Mouse (Mus musculus): ENCODE results near the gene Kcmf1. TPM values are rescaled to one million over a fixed set of nuclear protein-coding genes. Genes with fewer than 3 reads are reported as not detected.
A peak's percentile ranks its signal among the peaks of the same experiment; 100 is the strongest.
"Not testable (repeated sequence)": the region's sequence is repeated elsewhere in the genome, so short reads cannot be mapped to it uniquely, and the experiment has no call there.

The Kcmf1 gene
- polyA plus RNA-seq, 1 experiment, result 108 TPM

DNA sequence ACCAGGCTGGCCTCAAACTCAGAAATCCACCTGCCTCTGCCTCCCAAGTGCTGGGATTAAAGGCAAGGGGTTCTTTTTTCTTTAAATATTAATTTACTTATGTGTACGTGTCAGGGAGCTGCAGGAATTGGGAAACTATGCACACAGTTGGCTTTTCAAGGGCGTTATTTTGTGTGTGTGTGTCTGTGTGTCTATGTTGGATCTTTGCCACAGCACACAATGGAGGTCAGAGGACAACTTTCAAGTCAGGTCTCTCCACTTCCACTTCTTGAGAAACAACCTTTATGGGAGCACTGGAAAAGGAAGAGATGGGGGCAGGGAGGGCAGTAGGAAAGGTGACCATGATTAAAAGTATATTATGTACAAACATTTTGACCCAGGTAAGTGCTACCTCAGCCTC is 33.5 kb downstream of the Kcmf1 start:
- DNase-seq, result no peak
- TF ChIP-seq CTCF (IDR thresholded peaks at IDR 0.05; ENCODE audit: insufficient read depth, low read length) (no peak), POLR2A (IDR thresholded peaks at IDR 0.05; ENCODE audit: borderline replicate concordance, extremely low read depth, low read depth, low read length) (no peak)
- WGBS, result 32% methylated on average over 2 of the region's 2 CpGs
- Histone ChIP-seq H3K4me3 (replicated peaks; ENCODE audit: extremely low read depth, low read depth, low read length) (no peak overlapping the region), H3K4me1 (ENCODE audit: control insufficient read depth, insufficient read depth, low read length) (peaks cover 27% of the 10 kb centered on the region)

DNA sequence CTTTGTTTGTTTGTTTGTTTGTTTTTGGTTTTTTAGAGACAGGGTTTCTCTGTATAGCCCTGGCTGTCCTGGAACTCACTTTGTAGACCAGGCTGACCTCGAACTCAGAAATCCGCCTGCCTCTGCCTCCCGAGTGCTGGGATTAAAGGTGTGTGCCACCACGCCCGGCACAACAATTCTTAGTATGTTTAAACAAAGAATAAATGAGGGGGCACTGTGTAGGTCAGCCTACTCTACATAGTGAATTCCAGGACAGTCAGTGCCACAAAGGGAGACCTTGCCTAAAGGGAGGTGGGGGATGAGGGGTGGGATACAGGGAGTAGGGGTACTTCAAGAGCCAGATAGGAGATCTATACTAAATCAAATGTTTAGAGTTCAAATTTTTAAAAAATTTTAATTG is 37.1 kb downstream of the Kcmf1 start:
- H3K4me3 ChIP-seq (replicated peaks; ENCODE audit: extremely low read depth, low read depth, low read length); DNase-seq; H3K4me1 ChIP-seq (ENCODE audit: control insufficient read depth, insufficient read depth, low read length): not testable (repeated sequence)
- 86% methylated on average over 5 of the region's 5 CpGs for WGBS

DNA sequence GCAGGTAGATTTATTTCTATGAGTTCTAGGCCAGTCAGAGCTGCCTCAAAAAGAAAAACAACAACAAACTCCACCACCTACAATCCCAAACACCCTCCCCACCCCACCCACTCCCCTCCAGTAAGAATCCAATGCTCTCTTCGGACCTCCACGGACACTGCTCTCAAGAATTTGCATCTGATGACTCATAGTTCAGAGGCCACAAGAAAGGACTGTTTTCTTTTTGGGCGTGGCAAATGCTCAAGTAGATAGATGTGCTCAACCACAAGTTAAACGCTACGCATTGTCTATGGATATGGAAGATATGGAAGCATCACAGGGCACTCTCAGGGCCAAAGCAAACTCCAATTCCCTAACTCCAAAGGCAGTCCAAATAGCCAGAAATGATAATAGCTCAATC is 45.5 kb downstream of the Kcmf1 start:
- TF ChIP-seq CTCF (IDR thresholded peaks at IDR 0.05; ENCODE audit: insufficient read depth, low read length) (no peak), POLR2A (IDR thresholded peaks at IDR 0.05; ENCODE audit: borderline replicate concordance, extremely low read depth, low read depth, low read length) (no peak)
- H3K4me3 ChIP-seq (replicated peaks; ENCODE audit: extremely low read depth, low read depth, low read length), result no peak overlapping the region
- WGBS, result 55% methylated on average over 5 of the region's 5 CpGs
- no peaks in the 10 kb centered on the region; the same call in 1 of the 2 replicates for H3K4me1 ChIP-seq (ENCODE audit: control insufficient read depth, insufficient read depth, low read length)
- DNase-seq, result no peak

DNA sequence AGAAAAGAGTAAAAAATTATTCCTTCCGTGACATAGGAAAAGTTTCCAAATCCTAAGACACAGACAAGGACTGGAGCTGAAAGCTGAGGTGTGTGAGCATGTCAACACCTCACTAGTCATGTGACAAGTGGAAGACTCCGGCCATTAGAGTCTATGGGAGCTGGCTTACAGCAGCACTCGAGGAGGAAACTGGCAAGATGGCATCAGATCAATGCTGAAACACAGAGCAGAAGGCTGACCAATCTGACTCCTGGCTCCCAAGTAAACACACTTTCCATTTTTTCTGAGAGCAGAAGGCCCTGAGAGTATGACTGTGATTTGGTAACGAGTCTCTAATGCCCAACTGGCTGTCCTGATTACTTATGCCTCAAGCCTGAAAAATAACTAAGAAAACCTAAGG is 47.6 kb downstream of the Kcmf1 start:
- H3K4me1 ChIP-seq (ENCODE audit: control insufficient read depth, insufficient read depth, low read length), result no peaks in the 10 kb centered on the region; the same call in 1 of the 2 replicates
- 46% methylated on average over 4 of the region's 4 CpGs for whole genome bisulfite sequencing
- no peak for DNase-seq
- no peak overlapping the region for H3K4me3 ChIP-seq (replicated peaks; ENCODE audit: extremely low read depth, low read depth, low read length)
- TF ChIP-seq CTCF (IDR thresholded peaks at IDR 0.05; ENCODE audit: insufficient read depth, low read length) (no peak), POLR2A (IDR thresholded peaks at IDR 0.05; ENCODE audit: borderline replicate concordance, extremely low read depth, low read depth, low read length) (no peak)

DNA sequence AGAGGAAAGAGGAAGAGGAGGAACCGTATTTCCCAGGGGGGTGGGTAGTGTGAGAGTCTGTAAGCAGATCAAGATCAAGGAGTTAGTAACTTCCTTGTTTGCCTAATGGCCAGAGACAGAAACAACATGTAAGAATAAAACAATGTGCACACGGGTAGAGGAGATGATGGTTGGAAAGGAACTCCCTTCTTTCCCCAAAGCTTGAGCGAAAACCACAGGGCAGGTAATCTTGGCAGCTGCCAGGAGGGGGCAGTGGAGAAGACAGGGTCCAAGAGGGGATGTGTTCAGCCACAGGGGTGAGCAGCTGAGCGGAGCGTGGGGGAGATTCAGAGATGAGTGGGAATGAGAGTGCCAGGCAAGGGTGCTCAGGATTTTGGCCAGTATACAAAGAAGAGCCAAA is 48.1 kb downstream of the Kcmf1 start:
- Histone ChIP-seq H3K4me3 (replicated peaks; ENCODE audit: extremely low read depth, low read depth, low read length) (no peak overlapping the region), H3K4me1 (ENCODE audit: control insufficient read depth, insufficient read depth, low read length) (no peaks in the 10 kb centered on the region; the same call in 1 of the 2 replicates)
- DNase-seq, result peak; percentile 38
- TF ChIP-seq CTCF (IDR thresholded peaks at IDR 0.05; ENCODE audit: insufficient read depth, low read length) (peak; percentile 64), POLR2A (IDR thresholded peaks at IDR 0.05; ENCODE audit: borderline replicate concordance, extremely low read depth, low read depth, low read length) (no peak)
- 56% methylated on average over 5 of the region's 5 CpGs for WGBS

DNA sequence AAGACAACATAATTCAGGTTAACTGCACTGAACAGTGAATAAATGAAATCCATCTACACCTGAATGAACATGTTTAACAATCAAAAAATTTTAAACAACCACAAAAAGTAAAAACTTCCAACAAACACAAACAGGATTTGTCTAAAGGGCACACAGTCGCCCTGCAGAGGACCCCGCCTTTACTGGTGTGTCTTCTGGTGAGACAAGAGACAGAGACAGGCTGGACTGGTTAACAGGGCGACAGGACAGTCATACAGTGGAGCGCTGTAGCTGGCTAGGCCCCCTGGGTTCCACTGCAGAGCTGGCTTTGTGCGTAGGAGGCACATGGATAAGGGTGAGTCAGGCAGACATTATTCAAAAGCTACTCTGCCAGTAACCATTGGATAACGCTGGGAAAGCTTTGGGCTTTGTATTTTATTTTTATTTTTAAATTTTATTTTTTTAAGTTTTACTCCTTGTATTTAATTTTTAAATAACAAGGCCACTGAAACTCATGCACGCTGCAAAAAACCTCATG is 57.7 kb downstream of the Kcmf1 start:
- Histone ChIP-seq H3K4me1 (ENCODE audit: control insufficient read depth, insufficient read depth, low read length) (no peaks in the 10 kb centered on the region), H3K4me3 (replicated peaks; ENCODE audit: extremely low read depth, low read depth, low read length) (no peak overlapping the region)
- no peak for DNase-seq
- 86% methylated on average over 7 of the region's 7 CpGs for WGBS
- TF ChIP-seq CTCF (IDR thresholded peaks at IDR 0.05; ENCODE audit: insufficient read depth, low read length), result no peak
- no peak for TF ChIP-seq POLR2A (IDR thresholded peaks at IDR 0.05; ENCODE audit: borderline replicate concordance, extremely low read depth, low read depth, low read length)

DNA sequence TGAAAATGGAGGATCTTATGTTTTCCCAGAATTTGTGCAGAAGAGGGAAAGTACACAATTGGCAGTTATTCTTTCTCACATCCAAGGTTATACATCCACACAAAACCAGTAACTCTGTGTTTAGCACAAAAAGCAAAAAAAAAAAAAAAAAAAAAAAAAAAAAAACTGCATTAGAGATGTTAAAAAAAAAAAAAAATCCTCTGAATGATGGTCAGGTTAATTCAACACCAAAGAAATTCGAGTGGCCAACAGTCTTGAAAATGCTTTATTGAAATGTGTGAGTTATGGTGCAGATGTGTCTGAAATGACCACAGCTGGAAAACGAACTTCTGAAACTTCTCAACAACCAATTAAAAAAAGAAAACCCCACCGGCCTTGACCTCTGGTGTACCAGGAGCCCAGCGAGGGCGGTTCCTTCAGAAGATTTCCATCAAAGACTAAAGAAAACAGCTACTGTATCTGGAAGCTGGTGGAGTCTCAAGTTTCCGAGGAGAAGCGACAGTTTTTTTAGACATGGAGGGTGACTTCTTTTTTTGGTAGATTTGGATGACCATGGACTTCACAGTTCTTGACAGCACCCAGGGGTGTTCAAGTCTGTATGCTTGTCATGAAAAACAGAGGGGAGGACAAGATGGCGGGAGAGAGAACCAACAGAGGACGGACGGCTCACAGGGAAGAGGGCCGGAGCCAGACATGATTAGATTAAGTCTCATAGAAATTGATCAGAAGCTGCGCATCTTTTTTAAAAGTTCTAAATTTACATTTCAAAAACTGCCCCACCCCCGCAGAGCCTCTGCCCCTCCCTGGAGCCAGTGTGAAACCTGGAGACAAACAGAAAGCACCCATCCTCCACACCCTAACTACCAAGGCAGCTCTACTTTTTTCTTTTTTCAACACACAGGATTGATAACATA is 58.7 kb downstream of the Kcmf1 start:
- TF ChIP-seq CTCF (IDR thresholded peaks at IDR 0.05; ENCODE audit: insufficient read depth, low read length) (no peak), POLR2A (IDR thresholded peaks at IDR 0.05; ENCODE audit: borderline replicate concordance, extremely low read depth, low read depth, low read length) (no peak)
- 85% methylated on average over 13 of the region's 13 CpGs for WGBS
- DNase-seq, result no peak
- no peaks in the 10 kb centered on the region for H3K4me1 ChIP-seq (ENCODE audit: control insufficient read depth, insufficient read depth, low read length)
- no peak overlapping the region for H3K4me3 ChIP-seq (replicated peaks; ENCODE audit: extremely low read depth, low read depth, low read length)

DNA sequence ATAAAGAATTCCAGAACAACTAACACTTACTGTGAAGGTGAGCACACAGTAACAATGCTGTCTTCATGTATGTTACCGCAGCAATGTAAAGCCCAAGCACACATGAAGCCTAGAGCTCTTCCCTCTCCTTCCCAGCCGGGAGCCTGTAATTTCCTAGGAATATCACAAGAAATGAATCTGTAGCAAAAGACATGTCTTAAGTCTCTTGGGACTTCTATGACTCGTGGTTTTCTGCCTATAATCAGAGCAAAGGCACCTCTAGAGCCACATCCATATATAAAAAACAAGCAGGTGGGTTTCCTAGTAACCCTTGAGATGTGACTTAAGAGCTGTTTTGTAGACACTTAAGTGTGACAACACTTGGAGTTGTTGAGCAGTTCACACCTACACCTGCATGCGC is 62.0 kb downstream of the Kcmf1 start:
- DNase-seq, result no peak
- TF ChIP-seq POLR2A (IDR thresholded peaks at IDR 0.05; ENCODE audit: borderline replicate concordance, extremely low read depth, low read depth, low read length) (no peak), CTCF (IDR thresholded peaks at IDR 0.05; ENCODE audit: insufficient read depth, low read length) (no peak)
- WGBS, result 79% methylated on average over 4 of the region's 4 CpGs
- Histone ChIP-seq H3K4me1 (ENCODE audit: control insufficient read depth, insufficient read depth, low read length) (no peaks in the 10 kb centered on the region), H3K4me3 (replicated peaks; ENCODE audit: extremely low read depth, low read depth, low read length) (no peak overlapping the region)

DNA sequence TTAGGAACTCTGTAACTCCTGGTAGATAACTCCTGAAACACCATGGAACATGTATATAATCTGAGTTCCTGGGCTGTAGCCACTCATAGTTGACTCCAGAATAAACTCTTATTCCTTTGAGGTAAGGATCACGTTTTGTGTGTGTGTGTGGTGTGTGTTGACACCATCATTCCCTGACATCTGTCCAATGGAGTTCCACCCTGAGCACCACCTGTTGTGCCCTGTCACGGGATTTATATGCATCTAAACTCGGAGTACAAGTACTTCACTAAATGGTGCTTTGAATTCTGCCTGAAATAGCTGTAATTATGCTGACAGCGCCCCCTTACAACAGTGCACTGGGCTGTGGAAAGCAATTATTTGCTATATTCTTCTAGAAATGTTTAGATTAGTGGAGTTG is 65.3 kb downstream of the Kcmf1 start:
- TF ChIP-seq CTCF (IDR thresholded peaks at IDR 0.05; ENCODE audit: insufficient read depth, low read length), result no peak
- no peak for TF ChIP-seq POLR2A (IDR thresholded peaks at IDR 0.05; ENCODE audit: borderline replicate concordance, extremely low read depth, low read depth, low read length)
- WGBS, result 70% methylated on average over 4 of the region's 4 CpGs
- Histone ChIP-seq H3K4me1 (ENCODE audit: control insufficient read depth, insufficient read depth, low read length) (no peaks in the 10 kb centered on the region), H3K4me3 (replicated peaks; ENCODE audit: extremely low read depth, low read depth, low read length) (no peak overlapping the region)
- DNase-seq, result no peak

DNA sequence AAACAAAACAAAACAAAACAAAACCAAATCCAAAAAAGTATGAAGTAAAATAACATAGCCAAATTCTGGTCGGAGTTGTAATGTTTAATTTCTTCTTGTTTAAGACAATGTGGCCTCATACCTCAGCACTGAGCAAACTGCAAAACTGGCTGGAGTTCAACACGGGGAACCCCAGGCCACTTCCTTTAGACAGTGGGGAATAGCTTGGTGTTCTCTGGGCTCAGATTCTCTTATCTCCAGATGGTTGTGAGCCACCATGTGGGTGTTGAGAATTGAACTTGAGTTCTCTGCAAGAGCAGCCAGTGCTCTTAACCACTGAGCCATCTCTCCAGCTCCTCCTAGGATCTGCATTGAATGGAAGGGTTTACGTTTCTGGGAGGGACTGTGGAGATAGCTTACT is 67.9 kb downstream of the Kcmf1 start:
- WGBS, result 37% methylated on average over 3 of the region's 3 CpGs
- no peaks in the 10 kb centered on the region for H3K4me1 ChIP-seq (ENCODE audit: control insufficient read depth, insufficient read depth, low read length)
- no peak overlapping the region for H3K4me3 ChIP-seq (replicated peaks; ENCODE audit: extremely low read depth, low read depth, low read length)
- DNase-seq, result no peak
- TF ChIP-seq POLR2A (IDR thresholded peaks at IDR 0.05; ENCODE audit: borderline replicate concordance, extremely low read depth, low read depth, low read length), result no peak

All from lung, adult 2 months (tissue).